Mouse (Mus musculus) hindlimb bud, embryonic 11.5 days (tissue): ENCODE measurements around the gene Ms4a1.
"Not testable (repeated sequence)": the region's sequence is repeated elsewhere in the genome, so short reads cannot be mapped to it uniquely, and the experiment has no call there.

ENCODE experiments used
- DNase-seq: peaks from one replicate; pipeline ENCODE4 v3.0.0-alpha.2; 2012; ENCODE audit warnings: low read depth, low spot score; ENCODE audit errors: extremely low spot score

Gene Ms4a1

DNA sequence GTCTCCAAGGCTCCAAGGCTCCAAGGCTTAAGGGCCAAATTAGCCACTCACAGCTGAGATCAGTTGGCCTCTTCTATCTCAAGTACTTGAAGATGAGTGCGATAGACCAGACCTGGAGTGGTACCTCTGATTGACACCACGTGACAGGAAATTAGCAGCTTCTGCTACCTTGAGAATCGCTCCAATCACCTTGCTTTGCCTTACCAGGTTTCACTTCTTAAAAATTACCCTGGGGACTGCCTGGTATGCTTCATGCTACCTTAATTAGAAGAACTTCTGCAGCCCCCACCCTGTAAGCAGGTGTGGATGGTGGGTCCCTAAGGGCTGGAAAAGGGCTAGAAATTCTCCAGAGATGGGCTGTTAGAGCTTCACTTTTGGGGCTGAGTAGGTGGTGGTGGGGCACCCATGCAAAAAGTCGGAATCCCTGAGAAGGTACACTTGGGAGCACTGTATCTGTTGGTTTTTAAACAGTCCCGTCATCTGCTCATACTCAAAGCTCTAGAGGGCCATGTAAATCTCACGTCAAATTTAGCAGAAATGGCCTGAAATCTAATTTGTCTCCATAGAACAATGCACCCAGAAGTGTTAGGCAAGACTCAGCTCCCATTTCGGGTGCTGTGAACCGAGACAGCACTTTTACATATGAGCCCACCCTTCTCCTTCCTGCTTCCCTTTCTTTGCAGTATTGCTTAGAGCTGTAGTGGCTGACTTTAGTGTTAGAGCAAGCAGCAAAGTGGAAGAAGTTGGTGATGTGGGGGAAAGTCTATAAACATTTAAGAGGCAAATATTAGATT lies at the start of gene Ms4a1:
TSS of gene Ms4a1 (minus strand) at position 190 of the 794 bp plus-strand sequence.
- no peak for DNase-seq

DNA sequence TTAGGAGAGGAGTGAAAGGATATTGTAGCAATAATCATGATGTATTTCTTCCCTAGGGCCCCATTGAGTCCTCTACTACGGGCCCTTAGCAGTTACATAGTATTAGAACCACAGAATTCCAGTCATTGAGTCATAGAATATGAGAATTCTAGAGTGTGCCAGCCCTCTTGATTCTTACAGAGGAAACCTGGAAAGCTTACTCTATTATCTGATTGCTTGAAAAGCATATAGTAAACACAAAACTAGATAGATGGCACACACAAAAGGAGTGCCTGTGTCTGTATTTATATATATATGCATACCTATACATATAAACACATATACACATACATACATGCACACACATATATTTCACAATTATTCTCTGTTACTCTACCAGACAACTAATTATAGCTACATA lies 48.3 kb upstream of the Ms4a1 start, which contains the start of gene Ms4a14:
TSS of gene Ms4a14 (minus strand) at position 101 of the 400 bp plus-strand sequence.
- no peak for DNase-seq

DNA sequence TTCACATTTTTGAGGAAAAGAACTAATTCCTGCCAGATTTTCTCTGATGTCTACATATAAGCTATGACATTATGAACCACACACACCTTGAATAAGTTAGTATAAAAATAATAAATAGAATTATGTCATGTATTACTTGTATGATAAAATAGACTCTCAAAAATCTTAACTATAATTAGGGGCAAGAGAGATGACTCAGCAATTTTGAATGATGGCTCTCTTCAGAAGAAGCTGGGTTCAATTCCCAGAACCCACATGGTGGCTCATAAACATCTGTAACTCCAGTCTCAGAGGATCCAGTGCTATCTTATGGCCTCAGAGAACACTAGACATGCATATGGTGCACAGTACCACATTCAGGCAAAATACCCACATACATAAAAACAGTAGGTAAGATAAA lies 42.8 kb upstream of the Ms4a1 start:
- DNase-seq: no peak

DNA sequence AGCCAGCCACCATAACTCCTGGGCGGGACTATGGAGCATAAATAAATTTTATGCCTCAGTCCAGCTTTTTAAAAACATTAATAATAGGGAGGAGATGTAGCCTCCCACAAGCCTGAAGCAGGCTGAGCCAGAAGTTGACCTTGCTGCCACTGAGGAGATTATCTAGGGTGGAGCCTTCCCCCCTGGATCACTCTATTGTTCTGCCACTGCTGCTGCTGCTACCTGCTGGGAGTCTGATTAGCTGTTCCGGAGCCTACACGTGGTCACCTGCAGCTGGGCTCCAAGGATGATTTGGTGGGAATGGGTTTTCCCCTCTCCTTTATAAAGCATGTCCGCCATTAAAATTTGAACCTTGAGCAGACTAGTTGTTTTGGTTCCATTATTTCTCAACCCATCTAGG lies 33.5 kb upstream of the Ms4a1 start:
- not testable (repeated sequence) for DNase-seq

DNA sequence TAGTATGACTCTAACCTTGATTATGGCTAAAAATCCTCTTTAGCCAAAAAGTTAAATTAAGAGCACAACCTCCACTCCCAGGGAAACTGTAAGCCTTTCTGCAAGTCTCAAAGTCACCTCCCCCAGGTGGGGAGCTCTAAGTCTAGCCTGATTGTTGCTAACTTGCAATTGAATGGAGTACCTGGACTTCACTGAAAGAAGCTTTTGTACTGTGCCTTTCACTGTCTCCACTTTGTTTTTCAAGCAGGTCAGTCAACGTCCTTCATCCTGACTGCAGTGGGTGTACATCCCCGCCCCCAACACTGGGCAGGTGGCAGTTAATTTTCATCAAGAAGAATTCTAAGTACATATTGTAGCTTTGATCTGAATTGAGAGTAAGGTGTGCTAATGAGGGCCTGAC lies 32.9 kb upstream of the Ms4a1 start:
- DNase-seq: no peak

GRCm38 (mm10) chr19:11293616-11294015 lies 27.6 kb upstream of the Ms4a1 start:
- DNase-seq: not testable (repeated sequence)

GRCm38 (mm10) chr19:11292990-11293389 lies 26.9 kb upstream of the Ms4a1 start:
- no peak for DNase-seq

DNA sequence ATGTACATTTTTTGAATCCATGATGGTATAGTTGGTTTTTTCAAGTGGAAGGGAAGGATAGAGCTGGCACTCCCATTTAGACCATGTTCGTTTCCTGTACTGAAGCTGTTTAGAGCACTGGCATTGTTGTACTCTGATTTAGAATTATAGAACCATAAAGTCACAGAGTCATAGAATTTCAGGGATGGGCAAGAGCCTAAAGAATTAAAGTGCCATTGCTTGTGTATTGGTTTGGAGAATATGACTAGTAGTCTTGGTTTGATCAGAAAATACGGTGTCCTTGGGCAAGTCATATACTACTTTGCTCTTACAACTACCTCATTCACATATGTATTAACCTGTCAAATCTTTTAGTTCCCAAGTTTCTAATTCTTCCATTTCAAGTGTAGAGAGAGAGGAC lies 17.7 kb upstream of the Ms4a1 start, which contains the start of gene Ms4a5:
TSS of gene Ms4a5 (minus strand) at position 101 of the 400 bp plus-strand sequence.
- no peak for DNase-seq

GRCm38 (mm10) chr19:11280223-11280622 lies 14.2 kb upstream of the Ms4a1 start:
- DNase-seq: no peak

DNA sequence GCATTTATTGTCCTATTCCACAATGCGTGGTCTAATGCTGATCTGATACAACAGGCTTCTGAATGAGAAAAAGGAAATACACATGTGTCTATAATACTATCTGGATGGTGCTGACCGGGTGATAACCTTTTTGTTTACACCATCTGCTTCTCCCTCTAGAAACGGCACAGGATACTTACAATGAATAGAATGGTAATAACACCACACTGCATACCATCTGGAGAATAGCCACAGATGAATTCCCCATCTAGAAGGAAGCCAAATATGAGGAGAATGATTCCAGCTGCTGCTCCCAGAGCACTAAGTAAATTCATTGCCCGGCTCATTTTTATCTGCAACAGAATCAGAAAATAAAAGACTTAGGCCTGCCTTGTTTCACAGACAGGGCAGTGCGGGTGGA lies 10.4 kb upstream of the Ms4a1 start:
- DNase-seq: no peak

DNA sequence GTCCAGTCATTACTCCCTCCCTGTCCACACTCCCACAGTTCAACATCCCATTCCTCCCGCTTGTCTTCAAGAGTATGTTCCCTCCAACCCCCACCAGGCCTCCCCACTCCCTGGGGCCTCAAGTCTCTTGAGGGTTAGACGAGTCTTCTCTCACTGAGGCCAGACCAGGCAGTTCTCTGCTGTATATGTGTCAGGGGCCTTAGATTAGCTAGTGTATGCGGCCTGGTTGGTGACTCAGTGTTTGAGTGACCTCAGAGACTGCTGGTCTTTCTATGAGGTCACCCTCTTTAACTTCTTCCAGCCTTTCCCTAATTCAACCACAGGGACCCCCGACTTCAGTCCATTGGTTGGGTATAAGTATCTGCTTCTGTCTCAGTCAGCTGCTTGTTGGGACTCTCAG lies 915 bp upstream of the Ms4a1 start:
- no peak for DNase-seq

GRCm38 (mm10) chr19:11264602-11265185 lies 1.3 kb downstream of the Ms4a1 start:
- DNase-seq: no peak

DNA sequence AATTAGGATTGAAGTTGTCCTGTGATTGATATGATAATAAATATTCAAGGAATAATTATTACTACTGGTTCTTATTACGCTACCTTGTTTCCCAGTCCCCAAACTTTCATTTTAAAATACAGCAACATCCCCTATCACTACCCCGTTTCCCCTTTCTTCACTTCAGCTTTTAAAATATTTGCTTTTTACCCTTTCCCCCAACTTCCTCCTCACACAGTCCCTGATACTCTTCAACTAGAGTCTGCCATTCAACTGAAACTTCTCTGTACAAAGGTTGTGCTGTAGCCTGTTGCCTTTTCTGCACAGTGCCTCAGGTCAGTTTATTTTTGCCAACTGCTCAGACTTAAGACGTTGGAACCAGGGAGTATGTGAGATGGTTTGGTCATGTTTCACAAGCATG lies 2.5 kb downstream of the Ms4a1 start:
- no peak for DNase-seq

DNA sequence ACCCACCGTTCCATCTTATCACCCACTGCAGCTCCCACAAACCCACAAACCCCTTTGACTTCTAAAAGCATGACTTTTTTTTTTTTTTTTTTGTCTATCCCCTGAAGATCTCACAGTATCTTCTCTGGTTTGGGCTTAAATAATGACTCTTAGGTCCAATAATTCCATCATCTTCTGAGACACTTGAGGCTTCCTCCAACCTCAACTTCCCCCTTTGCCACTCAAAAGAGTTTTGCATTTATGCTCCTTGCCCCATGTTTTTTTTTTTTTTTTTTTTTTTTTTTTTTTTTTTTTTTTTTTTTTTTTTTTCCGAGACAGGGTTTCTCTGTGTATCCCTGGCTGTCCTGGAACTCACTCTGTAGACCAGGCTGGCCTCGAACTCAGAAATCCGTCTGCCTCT lies 3.1 kb downstream of the Ms4a1 start:
- DNase-seq: not testable (repeated sequence)

DNA sequence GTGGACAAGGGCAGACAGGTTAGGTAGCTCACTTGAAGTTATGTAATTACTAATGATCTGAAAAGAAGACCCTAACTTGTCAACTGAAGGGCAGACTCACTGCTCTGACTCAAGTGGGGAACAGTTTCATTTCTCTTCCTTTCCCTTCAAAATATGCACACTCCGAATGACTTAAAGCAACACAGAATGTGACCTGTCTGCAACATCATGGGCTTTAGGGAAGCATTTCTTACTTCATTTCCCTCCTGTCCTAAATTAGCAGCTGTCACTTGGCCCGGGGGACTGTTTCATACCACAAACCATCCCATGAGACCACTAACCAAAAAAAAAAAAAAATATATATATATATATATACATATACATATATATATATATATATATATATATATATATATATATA lies 4.5 kb downstream of the Ms4a1 start:
- no peak for DNase-seq

DNA sequence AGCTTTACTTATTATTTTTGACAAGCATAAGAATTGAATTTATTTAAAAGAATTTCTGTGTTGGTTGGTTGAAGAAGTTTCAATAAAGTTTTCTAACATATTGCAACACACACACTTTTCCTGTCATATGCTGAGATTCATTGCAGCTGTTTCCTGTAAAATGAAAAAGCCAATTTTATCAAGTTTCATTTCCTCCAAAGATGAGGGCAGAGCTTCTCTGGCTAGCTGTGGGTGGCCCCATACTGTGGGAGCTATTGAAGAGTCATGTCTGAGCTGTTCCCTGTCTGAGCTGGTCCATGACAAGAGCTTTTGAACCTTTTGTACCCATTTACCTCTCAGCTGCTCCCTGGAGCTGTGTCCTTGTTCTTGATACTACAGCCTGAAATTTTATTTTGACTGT lies 21.8 kb downstream of the Ms4a1 start:
- DNase-seq: no peak

- no peak for DNase-seq
These were observed 23.5 kb downstream of the Ms4a1 start for GRCm38 (mm10) chr19:11242560-11242959.

GRCm38 (mm10) chr19:11235820-11236219 lies 30.2 kb downstream of the Ms4a1 start:
- no peak for DNase-seq

DNA sequence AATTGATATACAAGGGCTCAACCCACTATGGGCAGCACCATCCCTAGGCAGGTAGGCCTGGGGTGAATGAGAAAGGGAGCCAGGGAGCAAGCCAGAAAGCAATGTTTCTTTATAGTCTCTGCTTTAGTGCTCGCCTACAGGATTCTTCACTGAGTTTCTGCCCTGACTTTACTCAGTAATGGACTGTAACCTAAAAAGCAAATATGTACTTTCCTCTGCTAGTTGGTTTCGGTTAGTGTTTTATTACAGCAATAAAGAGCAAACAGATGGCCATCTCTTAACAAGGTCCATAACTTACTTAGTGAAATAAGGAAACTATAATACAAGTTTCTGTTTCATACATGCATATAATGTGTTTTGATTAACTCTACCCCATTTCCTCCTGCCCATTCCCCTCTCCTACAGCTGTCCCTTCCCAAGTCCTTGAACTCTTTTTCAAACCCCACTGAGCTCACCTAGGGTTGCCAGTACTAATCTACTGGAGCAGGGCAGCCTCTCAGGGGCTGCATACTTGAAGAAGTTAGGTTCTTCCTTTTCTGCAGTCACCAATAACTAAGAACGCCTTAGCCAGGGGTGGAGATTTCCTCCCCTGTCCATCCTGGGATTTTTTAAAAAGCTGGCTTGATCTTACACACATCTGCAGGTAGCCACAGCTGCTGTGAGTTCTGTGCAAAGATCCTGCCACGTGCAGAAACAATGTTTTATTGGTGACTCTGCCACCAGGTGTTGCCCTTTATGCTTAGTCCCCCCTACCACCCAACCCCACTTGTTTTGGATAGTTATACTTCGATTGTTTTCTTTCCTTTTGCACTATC lies 30.9 kb downstream of the Ms4a1 start:
- no peak for DNase-seq

- DNase-seq: no peak
These were observed 31.8 kb downstream of the Ms4a1 start for GRCm38 (mm10) chr19:11234244-11234643.

GRCm38 (mm10) chr19:11232348-11232747 lies 33.7 kb downstream of the Ms4a1 start, which contains the start of gene Ms4a12:
TSS of gene Ms4a12 (minus strand) at chr19:11232448.
- DNase-seq: no peak
